Mouse (Mus musculus) myocyte (in vitro differentiated cells): ENCODE measurements around the gene Mcub.

Source experiments
- CEBPB ChIP-seq: IDR thresholded peaks from 2 replicates; pipeline ENCODE4 v1.6.1; 2011; ENCODE audit warnings: mild to moderate bottlenecking, moderate library complexity; ENCODE audit not compliant: poor library complexity, insufficient read depth, severe bottlenecking
- E2F4 ChIP-seq: IDR thresholded peaks from one replicate; pipeline ENCODE4 v1.6.1; 2011; ENCODE audit warnings: mild to moderate bottlenecking, control low read depth, moderate library complexity; ENCODE audit not compliant: insufficient read depth
- MAX ChIP-seq: IDR thresholded peaks from one replicate; pipeline ENCODE4 v1.6.1; 2011; ENCODE audit warnings: low read depth, mild to moderate bottlenecking, control low read depth
- MYOD1 ChIP-seq, 3 experiments: IDR thresholded peaks; one replicate each; pipeline ENCODE4 v1.6.1; 2011; ENCODE audit warnings: control low read depth in 2 of 3, low read depth in 2 of 3, mild to moderate bottlenecking in 2 of 3, moderate library complexity in 1 of 3; ENCODE audit not compliant: insufficient read length in 2 of 3, control insufficient read depth in 1 of 3
- MYOG ChIP-seq, 3 experiments: IDR thresholded peaks; one replicate each; pipeline ENCODE4 v1.6.1; 2011; ENCODE audit warnings: control low read depth in 2 of 3, low read depth in 2 of 3, mild to moderate bottlenecking in 2 of 3; ENCODE audit not compliant: insufficient read length in 2 of 3, control insufficient read depth in 1 of 3, insufficient read depth in 1 of 3
- POLR2A ChIP-seq: IDR thresholded peaks from one replicate; pipeline ENCODE4 v1.6.1; 2011; ENCODE audit warnings: low read depth, mild to moderate bottlenecking, control low read depth, moderate library complexity; ENCODE audit not compliant: insufficient read length
- POLR2AphosphoS2 ChIP-seq: IDR thresholded peaks from one replicate; pipeline ENCODE4 v1.6.1; 2011; ENCODE audit warnings: low read depth, control low read depth; ENCODE audit not compliant: insufficient read length
- REST ChIP-seq: IDR thresholded peaks from one replicate; pipeline ENCODE4 v1.6.1; 2011; ENCODE audit warnings: mild to moderate bottlenecking, control low read depth, moderate library complexity; ENCODE audit not compliant: insufficient read depth, insufficient read length
- SRF ChIP-seq: IDR thresholded peaks from one replicate; pipeline ENCODE4 v1.6.1; 2011; ENCODE audit warnings: low read depth; ENCODE audit not compliant: control insufficient read depth, insufficient read length
- TCF12 ChIP-seq: IDR thresholded peaks from one replicate; pipeline ENCODE4 v1.6.1; 2011; ENCODE audit warnings: mild to moderate bottlenecking, control low read depth; ENCODE audit not compliant: poor library complexity, insufficient read depth, severe bottlenecking
- TCF3 ChIP-seq: IDR thresholded peaks from one replicate; pipeline ENCODE4 v1.6.1; 2011; ENCODE audit warnings: low read depth, control low read depth; ENCODE audit not compliant: insufficient read length
- USF1 ChIP-seq: IDR thresholded peaks from one replicate; pipeline ENCODE4 v1.6.1; 2011; ENCODE audit warnings: low read depth, mild to moderate bottlenecking, control low read depth, moderate library complexity

GRCm38 (mm10) chr3:129998001-129998400 lies 28.0 kb upstream of the Mcub start:
- TF ChIP-seq POLR2A (no peak), SRF (no peak), POLR2AphosphoS2 (no peak), CEBPB (no peak), TCF12 (no peak), E2F4 (no peak), MYOD1 (IDR thresholded peaks at IDR 0.05; ENCODE audit: control insufficient read depth in 1 of 3, insufficient read length in 2 of 3, low read depth in 2 of 3) (no peak), MYOG (IDR thresholded peaks at IDR 0.05; ENCODE audit: control insufficient read depth in 1 of 3, insufficient read depth in 1 of 3, insufficient read length in 2 of 3, low read depth in 2 of 3) (no peak), MAX (no peak), TCF3 (no peak), REST (no peak), USF1 (no peak)
